Mouse (Mus musculus): Measurements from ENCODE around the gene Anp32b.
A peak's percentile ranks its signal among the peaks of the same experiment; 100 is the strongest.

Gene Anp32b

DNA sequence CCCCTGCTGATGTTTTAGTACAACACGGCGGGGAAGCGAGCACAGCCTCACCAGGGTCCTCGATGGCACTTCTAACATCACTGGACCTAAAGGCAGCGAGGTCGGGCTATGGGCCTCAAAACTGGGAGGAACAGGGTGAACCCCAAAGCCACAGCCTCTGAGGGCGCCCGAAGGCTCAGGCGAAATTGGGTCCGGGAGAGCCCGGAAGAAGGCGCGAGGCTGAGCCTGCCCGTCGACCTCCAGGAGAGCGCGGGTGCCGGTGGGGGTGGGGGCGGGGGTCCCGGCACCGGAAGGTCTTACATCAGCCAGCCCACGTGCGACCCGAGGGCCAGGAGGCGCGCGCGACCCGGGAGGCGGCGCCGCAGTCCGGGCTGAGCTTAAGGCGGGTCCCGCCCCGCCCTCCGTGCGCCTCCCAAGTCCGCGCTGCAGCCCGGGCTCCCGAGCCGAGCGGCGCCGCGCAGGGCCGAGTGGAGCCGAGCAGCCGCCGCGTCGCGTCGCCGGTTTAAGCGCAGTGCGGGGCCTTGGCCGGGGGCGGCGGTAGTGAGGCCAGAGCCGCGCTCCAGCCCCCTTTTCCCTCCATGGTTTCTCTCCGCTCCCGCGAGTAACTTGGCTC, at the start of gene Anp32b:
Gene Anp32b, plus strand, starts transcription at position 384 of the 613 bp plus-strand sequence.
- peak; percentile 92 for DNase-seq (ENCODE audit: low spot score in 2 of 2)

DNA sequence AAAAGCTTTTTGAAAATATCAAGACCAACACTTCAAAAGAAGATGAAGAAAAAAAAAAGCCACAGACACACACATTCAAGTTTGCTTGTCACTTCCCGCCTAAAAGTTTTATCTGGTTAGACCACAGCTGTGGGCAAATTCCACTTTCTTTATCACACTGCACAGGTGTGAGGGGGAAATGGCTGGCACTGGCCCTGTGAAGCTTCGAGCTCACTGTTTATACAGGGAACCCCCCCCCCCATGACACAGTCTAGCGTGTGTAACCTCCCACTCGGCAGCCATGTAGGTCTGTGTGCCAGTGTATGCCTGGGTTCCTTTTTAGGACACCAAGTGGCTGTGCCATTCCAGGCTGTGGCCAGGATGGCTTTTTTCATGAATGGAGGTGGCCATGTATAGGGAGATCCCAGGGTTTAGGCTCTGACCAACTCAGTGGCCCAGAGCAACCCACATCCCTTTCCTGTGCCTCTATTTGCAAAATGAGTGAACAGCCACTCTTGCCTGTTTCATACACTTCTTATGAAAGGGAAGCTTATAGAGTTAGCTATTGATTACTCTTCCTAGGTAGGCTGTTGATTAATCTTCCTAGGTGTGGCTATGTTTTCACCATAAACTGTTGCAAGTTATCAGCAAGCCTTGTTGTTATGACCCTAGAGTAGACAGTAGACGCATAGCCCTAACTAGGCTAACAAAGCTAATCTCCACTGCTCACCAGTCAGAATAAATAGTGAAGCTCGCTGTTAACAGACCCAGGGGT, 46.5 kb upstream of the Anp32b start:
- peak; percentile 65 to 76 for DNase-seq (ENCODE audit: low spot score in 2 of 2)

DNA sequence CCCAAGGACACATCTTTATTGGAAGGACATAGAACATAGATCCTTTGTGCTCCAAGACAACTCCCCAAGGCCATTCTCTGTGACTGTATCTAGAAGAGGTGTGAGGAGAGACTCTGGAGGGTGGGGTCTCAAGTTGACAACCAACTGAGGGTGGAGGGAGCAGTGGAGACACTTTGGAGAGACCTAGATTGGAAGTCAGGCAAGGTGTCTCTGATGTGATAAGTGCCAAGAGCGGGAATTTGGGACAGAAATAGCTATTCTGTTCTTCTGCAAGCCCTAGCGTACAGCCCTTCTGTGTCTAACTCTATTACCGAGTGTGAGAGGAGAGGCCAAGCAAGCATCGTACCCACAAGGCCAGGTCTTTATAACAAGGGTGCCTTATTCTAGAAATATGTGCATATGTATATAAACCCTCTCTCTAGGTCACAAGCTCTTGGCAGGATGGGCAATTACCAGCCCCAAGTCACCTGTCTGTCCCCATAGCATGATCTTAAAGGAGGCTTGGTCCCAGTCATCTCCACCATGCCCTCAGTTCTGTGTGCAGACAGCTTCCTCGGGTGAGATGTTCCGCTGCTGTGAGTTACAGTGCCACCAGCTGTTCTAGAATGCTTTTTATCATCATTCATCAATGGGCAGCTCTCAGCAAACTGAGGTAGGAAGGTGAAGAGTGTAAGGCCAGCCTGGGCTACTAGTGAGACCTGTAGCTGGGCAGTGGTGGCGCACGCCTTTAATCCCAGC, 43.6 kb upstream of the Anp32b start:
- DNase-seq (ENCODE audit: low spot score in 2 of 2) = peak; percentile 44 to 70

DNA sequence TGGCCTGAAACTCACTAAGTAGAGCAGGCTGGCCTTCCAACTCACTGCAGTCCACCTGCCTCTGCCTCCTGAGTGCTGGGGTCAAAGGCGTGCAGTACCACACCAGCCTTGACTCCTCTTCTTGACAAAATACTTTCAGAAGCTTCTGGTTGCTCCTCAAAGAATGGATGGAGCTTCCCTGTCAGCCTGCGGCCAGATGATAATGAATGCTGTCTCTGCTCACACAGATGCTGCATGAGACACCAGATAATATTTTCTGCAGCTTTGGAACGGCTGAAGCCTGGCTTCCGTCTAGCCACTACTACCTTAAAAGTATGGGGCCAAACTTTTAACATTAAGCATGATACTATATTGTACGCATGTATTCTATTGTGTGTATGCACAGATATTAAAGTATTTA, 40.0 kb upstream of the Anp32b start:
- peak; percentile 48 to 67 for DNase-seq (ENCODE audit: low spot score in 2 of 2)

DNA sequence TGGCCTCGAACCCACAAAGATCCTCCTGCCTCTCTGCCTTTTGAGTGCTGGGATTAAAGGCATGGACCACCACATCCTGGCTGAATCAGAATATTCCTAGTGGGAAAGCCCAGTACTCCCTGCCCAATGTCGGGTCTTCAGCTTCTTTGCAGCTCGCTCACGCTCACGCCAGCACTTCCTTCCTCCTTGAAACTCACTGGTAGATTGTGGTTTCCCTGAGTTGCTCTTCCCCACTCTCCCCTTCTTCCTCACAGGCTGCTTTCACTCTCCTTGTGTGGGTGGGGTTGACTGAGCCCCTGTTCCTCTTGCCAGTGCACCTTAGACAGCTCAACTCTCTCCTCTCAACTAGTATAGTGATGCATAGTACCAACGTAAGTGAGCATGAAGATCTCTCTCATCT, 39.2 kb upstream of the Anp32b start:
- DNase-seq (ENCODE audit: low spot score in 2 of 2) = peak; percentile 76 to 82

DNA sequence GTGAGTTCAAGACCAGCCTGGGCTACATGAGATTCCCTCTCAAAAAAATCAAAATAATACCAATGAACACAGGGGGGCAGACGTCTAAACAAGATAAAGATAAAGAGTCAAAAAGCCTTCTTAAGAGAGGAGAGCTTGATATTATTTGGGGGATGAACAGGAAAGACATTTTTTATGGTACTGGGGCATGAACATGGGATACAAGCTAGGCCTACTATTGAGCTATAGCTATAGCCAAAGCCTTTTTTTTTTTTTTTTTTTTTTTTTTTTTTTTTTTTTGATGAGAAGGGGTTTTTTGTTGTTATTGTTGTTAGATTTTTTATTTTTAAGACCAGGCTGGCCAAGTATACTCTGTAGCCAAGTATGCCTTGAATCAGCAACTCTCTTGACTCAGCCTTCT, 38.6 kb upstream of the Anp32b start:
- no peak for DNase-seq (ENCODE audit: low spot score in 2 of 2)

DNA sequence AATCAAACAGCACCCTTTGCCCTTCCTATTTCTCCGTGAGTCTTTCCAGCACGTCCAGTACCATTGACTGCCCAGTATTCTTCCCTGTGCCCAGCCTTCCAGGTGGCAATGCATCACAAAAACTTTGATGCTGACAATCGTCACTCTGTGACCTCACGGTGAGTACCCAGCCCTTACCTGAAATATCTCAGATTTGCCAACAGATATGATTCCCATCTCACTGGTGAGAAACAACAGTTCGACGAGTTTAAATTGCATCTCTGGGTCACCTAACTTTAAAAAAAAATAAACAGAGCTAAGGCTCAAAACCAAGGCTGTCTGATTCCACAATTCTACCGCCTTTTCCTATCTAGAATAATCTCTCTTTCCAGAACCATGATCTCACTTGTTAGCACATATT, 37.3 kb upstream of the Anp32b start, which contains the start of gene Hemgn:
Gene Hemgn, minus strand, starts transcription at position 101 of the 400 bp plus-strand sequence.
- DNase-seq (ENCODE audit: low spot score in 2 of 2) = no peak

DNA sequence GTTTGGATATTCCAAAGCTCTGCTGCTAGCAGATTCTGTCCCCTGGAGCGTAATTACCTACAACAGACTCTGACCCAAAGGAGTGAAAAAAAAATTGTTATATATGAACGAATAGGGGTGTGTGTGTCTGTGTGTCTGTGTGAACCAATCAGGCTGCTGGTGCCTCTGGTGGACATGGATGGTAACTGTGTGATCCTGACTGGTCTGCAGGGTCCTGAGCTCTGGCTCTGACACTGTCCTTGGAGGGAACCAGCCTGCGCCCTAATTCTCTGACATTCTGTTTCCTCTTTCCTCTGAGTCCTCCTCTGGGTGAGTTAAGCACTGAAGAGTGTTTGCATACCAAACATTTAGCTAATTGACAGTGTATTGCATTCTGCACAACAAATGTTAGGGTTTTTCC, 33.2 kb upstream of the Anp32b start:
- DNase-seq (ENCODE audit: low spot score in 2 of 2) = no peak

DNA sequence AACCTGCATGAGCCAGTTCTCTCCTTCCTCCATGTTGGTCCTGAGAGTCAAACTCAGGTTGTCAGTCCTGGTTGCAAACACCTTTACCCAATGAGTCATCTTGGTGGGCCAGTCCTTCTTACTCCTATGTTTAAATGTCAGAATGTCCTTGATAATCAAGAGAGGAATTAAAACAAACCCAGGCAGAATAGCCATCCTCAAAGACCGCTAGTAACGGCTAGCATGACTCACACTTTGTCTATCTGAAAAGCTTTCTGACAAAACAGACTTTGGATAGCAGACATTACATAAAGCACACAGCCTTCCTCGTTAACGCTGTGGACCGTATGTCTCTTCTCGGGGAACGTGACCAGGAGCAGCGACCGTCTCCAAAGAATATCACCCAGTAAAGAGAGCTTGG, 31.9 kb upstream of the Anp32b start:
- DNase-seq (ENCODE audit: low spot score in 2 of 2) = no peak

DNA sequence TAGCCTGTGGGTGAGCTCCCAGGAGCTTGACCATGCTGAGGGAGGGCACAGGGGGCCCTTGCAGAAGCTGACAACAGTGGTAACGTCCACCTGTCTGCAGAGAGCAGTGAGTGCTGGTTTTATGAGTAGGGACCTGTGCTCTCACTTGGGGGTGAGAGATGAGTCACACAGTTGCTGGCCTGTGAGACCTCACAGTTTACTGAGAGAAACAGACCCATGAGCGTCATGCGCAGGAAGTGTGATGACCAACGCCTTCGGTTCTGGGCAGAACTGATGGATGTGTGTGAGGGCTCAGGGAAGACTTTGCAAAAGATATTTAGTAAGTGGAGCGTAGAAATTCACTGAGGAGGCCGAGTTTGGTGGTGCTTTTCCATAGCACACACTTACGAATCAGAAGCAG, 28.1 kb upstream of the Anp32b start:
- DNase-seq (ENCODE audit: low spot score in 2 of 2) = no peak

DNA sequence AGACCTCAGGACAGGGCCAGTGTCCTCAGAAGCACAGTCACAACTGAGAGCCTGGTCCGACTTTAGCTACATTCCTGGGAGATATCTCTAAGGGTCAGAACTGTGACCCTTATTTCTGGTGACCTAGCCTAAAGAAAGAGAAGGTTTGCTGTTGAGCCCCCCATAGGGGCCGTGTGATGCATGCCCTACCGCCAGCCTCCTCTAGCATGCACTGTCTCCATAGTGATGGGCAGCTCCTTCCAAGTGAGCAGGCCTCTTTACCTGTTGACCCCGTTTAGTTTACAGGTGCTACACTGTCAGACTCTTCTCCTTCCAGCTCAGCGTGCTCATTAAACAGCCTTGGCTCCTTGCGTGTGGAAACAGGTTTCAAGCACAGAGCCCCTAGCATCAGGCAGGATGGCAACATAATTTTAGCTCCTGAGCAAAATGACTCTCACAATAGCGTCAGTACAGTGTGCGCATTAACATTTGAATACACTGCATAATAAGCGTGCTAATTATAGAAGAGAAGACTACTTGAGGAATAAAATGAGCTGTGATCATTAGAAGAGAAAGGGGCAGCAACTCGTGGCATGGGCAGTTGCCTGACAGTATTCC, 21.7 kb upstream of the Anp32b start:
- DNase-seq (ENCODE audit: low spot score in 2 of 2) = no peak

DNA sequence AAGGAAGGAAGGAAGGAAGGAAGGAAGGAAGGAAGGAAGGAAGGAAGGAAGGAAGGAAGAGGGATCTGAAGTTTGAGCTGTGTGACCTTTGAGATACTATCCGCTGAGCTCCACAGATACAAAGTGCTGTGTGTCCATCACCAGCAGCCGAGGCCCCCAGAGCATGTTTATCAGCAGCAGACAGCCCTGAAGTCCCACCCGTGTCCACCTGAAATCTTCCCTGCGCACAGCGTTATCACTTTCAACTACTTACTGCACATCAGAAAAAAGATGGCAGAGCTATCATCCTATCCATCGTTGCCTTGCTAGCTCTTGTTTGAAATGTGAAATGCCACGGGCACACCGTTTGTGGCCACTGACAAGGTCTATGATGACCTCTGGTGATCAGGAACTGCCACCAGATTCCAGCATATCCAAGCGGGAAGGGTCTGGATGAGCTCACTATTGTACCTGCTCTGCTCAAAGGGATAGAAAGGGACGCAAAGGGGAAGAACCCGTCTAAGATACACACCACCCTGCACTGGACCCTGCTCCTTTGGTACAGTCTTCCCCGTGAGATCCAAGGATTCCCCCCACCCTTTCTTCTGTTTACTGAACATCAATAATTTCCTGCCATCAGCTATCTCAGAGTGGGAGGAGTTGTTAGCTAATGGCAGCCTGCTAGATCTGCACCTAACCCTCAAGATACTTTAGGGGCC, 18.2 kb upstream of the Anp32b start:
- DNase-seq (ENCODE audit: low spot score in 2 of 2) = peak; percentile 51 to 75

DNA sequence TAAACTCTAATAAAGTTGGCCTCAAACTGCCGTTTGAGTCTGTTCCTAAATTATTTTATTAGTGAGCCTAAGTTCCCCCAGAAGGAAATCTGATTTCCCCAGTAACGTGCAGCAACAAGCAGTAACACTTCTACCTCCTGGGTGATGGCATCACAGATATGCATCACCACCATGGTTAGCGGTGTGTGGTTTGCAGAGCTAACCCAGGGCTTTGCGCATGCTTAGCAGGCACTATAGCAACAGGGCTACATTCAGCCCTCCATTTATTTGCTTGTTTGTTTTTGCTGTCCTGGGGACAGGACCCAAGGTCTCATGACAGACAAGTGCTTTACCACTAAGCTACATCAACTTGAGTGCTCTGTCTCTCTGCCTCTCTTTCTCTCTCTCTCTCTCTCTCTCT, 8.2 kb upstream of the Anp32b start:
- no peak for DNase-seq (ENCODE audit: low spot score in 2 of 2)

DNA sequence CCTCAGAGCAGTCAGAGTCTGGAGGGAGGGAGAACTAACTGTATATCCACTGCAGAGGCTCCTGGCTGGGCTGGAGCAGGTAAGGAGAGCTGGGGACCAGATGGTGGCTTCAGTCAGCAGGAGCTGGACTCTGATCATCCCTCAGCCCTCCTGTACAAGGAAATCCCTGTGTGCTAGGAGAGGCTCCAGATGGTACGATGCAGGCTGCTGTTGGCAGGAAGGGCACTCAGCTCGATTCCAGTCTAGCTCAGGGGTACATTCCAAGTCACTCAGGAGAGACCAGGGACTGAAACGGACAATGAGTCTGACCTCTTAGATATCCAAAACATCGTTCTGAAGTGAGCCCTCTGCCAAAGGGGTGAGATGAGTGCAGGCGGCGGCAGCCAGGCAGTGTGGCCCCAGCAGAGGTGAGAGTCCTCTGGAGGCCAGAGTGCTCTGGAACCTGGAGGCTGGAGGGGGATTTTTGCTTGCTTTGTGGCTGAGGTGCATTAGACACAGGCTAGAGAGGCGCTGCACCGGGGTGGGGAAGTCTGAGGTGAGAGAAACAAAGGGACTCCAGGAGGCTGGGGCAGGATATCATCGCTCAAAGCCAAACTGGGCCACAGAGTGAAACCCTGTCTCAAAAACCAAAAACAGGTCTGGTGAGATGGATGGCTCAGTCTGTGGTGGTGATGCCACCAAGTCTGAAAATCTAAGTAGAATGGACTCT, 5.3 kb upstream of the Anp32b start:
- DNase-seq (ENCODE audit: low spot score in 2 of 2) = no peak

DNA sequence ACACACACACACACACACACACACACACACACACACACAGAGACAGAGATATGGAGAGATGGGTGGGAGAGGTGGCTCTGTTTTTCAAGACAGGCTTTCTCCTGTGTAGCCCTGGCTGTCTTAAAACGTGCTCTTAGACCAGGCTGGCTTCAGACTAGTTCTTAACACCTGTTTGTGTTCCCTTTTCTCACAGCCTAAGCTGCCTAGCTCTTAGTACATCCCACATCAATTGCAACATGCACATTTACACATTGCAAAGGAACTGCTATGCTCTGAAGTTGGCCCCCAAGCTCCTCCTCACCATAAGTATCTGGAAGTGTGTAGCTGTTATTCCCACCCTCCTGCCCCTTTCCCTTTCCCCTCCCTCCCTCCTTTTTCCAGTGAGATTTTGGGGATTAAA, 3.2 kb upstream of the Anp32b start:
- no peak for DNase-seq (ENCODE audit: low spot score in 2 of 2)

DNA sequence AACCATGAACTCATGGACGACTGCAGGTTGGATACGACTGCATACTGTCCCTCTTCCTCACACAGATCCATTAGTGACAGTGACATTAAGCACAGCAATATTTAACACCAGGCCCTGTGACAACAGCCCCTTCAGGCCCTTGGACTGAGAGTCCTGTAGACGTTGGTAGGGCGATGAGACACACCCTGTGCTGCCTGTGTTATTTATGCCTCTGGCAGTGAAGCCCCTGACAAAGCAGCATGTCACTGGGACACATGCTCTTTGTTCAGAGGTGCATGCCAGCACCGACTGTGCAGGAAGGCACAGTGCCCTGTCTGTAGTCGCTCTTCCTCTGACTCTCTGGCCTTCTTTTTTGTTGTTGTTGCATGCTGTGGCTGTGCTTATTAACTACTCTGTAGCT, 1.8 kb upstream of the Anp32b start:
- no peak for DNase-seq (ENCODE audit: low spot score in 2 of 2)

DNA sequence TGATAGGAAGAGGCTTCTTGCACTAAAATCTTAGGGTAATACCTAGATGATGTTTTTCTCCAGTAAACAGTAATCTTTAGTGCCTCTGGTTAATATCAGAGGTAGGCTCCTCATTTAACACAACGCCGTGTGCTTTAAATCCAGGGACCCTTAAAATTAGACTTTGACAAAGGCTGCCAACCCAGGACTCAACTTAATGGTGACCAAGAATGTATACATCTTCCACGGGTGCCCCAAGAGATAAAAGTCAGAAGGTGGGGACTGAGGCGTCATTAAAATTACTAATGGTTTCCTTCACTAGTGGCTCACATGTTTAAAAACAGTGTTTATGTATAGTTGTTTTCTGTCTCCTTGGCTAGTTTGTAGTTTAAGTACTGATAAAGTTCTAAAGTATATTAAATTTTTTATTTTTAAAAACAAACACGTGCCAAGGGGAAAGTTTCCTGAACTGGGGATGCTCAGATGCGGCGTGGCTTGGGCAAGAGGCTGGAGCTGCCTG, 633 bp upstream of the Anp32b start:
- DNase-seq (ENCODE audit: low spot score in 2 of 2) = peak in 1 of 2 experiments; percentile 24

DNA sequence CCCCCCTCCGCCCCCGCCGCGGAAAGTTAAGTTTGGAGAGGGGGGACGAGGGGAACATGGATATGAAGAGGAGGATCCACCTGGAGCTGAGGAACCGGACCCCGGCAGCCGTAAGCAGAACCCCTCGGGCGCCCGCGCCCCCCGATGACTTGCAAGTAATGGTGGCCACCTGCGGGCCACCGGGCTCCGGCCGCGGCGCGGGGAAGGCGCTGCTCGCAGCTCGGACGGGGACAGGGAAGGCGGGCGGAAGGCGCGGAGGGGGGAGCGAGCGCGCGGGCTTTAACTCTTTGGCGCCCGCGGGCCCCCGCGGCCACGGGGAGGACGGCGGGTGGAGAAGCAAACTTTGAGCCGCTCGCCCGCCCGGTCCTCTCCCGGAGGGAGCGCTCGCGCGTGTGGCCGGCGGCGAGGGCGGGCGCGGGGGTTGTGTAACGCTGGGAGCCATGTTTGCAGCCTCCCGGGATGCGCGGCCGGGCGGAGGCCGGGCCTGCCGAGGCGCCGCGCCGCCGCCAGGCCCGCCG, 597 bp downstream of the Anp32b start:
- DNase-seq (ENCODE audit: low spot score in 2 of 2) = peak; percentile 74 to 77

DNA sequence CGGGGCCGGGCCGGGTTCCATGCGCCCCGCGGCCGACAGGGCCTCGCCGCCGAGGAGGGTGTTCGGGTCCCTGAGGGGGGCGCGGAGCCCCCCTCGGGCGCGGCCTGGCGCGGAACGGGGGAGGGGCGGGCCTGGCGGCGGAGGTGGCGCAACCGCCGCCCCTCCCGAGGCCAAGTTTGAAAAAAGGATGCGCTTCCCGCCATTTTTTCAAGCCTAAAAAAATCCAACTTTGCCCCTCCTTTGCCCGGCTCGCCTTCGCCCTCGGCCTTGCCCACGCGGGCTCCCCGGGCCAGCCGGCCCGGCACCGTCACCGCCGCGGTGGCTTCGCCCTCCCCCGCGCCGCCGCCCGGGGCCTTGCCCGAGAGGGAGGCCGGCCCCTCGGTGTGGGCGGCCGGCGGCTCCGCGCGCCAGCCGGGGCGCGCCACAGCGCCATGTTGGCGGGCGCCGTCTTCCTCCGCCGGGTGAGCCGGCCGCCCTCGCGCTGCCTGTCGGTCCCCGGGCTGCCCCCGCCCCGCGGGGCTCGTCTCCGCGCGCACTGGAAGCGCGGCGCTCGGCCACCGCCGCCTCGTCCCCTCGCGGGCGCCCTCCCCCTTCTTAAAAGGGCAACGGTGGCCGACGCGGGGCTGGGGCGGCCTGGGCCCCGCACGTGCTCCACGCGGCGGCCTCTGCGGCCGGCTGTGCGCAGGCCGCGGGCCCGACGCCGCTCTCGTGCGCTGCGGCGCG, 1.2 kb downstream of the Anp32b start:
- peak; percentile 69 to 75 for DNase-seq (ENCODE audit: low spot score in 2 of 2)

DNA sequence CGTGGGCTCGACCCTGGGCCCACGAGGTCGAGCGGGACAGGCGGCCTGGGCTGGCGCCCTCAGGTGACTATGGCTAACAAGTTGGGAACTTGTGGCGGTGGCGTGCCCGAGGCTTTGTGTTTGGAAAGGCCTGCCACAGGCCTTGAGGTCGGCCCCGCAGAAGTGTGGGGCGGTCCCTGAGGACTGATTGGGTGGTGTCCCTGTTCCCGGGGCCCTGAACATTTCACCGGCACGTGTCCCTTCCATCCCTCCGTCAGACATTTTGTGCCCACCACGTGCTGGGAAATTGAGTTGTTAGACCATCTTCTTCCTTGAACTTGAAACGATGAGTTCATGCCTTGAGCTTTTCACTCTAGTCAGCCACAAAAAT, 1.8 kb downstream of the Anp32b start:
- peak; percentile 62 to 70 for DNase-seq (ENCODE audit: low spot score in 2 of 2)
